In the genomic region with DNA sequence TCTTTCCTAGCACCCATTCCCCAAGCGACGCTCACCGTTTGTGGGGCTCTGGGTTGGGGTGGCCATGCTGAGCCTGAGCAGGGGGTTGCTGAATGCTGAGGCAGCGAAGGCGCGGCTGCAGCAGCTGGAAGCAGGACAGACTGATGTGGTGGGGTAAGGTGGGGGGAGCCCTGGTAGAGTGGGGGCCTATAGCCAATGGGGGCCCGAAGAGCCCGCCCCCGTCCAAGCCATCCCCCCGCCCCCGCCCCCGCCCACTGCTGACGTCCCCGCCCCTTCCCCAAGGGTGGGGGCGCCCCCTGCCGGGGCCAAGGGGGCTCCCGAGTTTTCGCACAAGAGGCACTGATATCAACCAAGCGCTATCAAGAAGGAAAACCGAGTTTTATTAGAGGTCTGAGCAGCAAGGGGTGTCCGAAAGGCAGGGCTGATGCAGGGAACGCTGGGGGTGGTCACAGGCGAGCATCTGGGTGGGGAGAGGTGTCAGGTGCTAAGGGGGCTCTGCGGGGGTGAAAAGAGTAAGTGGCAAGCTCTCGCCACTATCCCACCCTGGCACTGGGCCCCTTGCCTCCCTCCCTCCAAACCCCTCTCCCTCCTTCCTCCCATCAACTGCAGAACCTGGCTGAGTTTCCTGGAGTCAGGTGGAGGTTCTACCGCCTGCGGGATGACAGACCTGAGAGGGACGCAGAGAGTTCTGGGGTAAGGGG, we compare ENCODE assay signal across 8 mouse cellular contexts. TPM values are rescaled to one million over a fixed set of nuclear protein-coding genes. Genes with fewer than 3 reads are reported as not detected.
A peak's percentile ranks its signal among the peaks of the same experiment; 100 is the strongest.
DNase-seq lines count a peak whose midpoint lies in the region; ATAC-seq and TF ChIP-seq lines count a peak whose summit lies in the region.

TSS of gene Fxyd7 (minus strand) at position 147 of the 701 bp plus-strand sequence.

- peak within 1 kb of the TSS; percentile 15; the same call in 1 of the 2 replicates for H3K4me3 ChIP-seq in neural tube, embryonic 11.5 days (ENCODE audit: low read depth, low read length)
- H3K4me3 ChIP-seq in hindbrain, embryonic 14.5 days (replicated peaks; ENCODE audit: low read length): peak within 1 kb of the TSS; percentile 40
- no peak within 1 kb of the TSS for H3K4me3 ChIP-seq in liver, postnatal 0 days (ENCODE audit: low read depth, low read length)

- no peaks in the 10 kb centered on the region for H3K9me3 ChIP-seq in neural tube, embryonic 11.5 days (ENCODE audit: control insufficient read depth, low read length)
- H3K9me3 ChIP-seq in hindbrain, embryonic 14.5 days (ENCODE audit: control insufficient read depth, low read length): no peaks in the 10 kb centered on the region
- no peaks in the 10 kb centered on the region for H3K9me3 ChIP-seq in liver, postnatal 0 days (ENCODE audit: low read length)

- under 1% methylated on average over 24 of the region's 28 CpGs for WGBS in neural tube, embryonic 11.5 days
- 1% methylated on average over 27 of the region's 28 CpGs for WGBS in hindbrain, embryonic 14.5 days
- 12% methylated on average over 20 of the region's 28 CpGs for WGBS in liver, postnatal 0 days (ENCODE audit: insufficient replicate concordance)

- H3K4me1 ChIP-seq in neural tube, embryonic 11.5 days (ENCODE audit: control insufficient read depth, insufficient read depth, low read length): peaks cover 15% of the 10 kb centered on the region
- peaks cover 38% of the 10 kb centered on the region for H3K4me1 ChIP-seq in hindbrain, embryonic 14.5 days (replicated peaks; ENCODE audit: control insufficient read depth, insufficient read depth, low read length)
- peaks cover 9% of the 10 kb centered on the region for H3K4me1 ChIP-seq in liver, postnatal 0 days (ENCODE audit: insufficient read depth)

- no peaks in the 10 kb centered on the region for H3K36me3 ChIP-seq in neural tube, embryonic 11.5 days (ENCODE audit: control insufficient read depth, insufficient read depth, low read length)
- H3K36me3 ChIP-seq in hindbrain, embryonic 14.5 days (replicated peaks; ENCODE audit: control insufficient read depth, insufficient read depth): no peaks in the 10 kb centered on the region
- no peaks in the 10 kb centered on the region for H3K36me3 ChIP-seq in liver, postnatal 0 days (replicated peaks; ENCODE audit: insufficient read depth, low read length)

- no peak within 1 kb of the TSS for H3K9ac ChIP-seq in neural tube, embryonic 11.5 days (ENCODE audit: low read length)
- H3K9ac ChIP-seq in hindbrain, embryonic 14.5 days: peak within 1 kb of the TSS; percentile 62
- H3K9ac ChIP-seq in liver, postnatal 0 days (replicated peaks): no peak within 1 kb of the TSS

- ATAC-seq in cerebellum, adult (ENCODE audit: insufficient number of reproducible peaks, low FRiP score, low TSS enrichment): no peak
- no peak for ATAC-seq in neural tube, embryonic 11.5 days (ENCODE audit: insufficient read depth, low FRiP score, low TSS enrichment)
- ATAC-seq in hindbrain, embryonic 14.5 days (ENCODE audit: low FRiP score): 0 out of 2 replicates have a peak, but pooled peaks have one; percentile 21
- ATAC-seq in liver, postnatal 0 days: no peak

- TF ChIP-seq CTCF in liver, postnatal 0 days (IDR thresholded peaks at IDR 0.05; ENCODE audit: low read depth): no peak; the same call in 1 of the 2 replicates

- H3K27ac ChIP-seq in neural tube, embryonic 11.5 days (ENCODE audit: low read depth, low read length): no peak within 1 kb of the TSS
- H3K27ac ChIP-seq in hindbrain, embryonic 14.5 days: peak within 1 kb of the TSS; percentile 54; the same call in 1 of the 2 replicates
- H3K27ac ChIP-seq in liver, postnatal 0 days (ENCODE audit: low read depth): no peak within 1 kb of the TSS

- peak; percentile 75 for DNase-seq in cerebellum, adult 11-12 months
- DNase-seq in neural tube, embryonic 11.5 days (ENCODE audit: low spot score): no peak
- DNase-seq in neural tube, embryonic 10.5 days (ENCODE audit: extremely low spot score, low spot score): no peak
- no peak for DNase-seq in hindbrain, embryonic 14.5 days (ENCODE audit: low spot score)
- DNase-seq in liver, postnatal 0 days: no peak
- no peak for DNase-seq in Muller cell, postnatal 12 days (ENCODE audit: inconsistent ontology term)
- DNase-seq in ovary, postnatal 10 days (ENCODE audit: low spot score): no peak

- peak within 1 kb of the TSS; percentile 33 for H3K4me2 ChIP-seq in neural tube, embryonic 11.5 days (ENCODE audit: low read depth)
- H3K4me2 ChIP-seq in hindbrain, embryonic 14.5 days (replicated peaks): peak within 1 kb of the TSS; percentile 56
- 0 out of 2 replicates have a peak within 1 kb of the TSS, but pooled peaks have one; percentile 9 for H3K4me2 ChIP-seq in liver, postnatal 0 days (ENCODE audit: low read depth, low read length)

- peaks cover 48% of the 10 kb centered on the region for H3K27me3 ChIP-seq in neural tube, embryonic 11.5 days (ENCODE audit: control insufficient read depth, insufficient read depth, low read length)
- peaks cover 37% of the 10 kb centered on the region for H3K27me3 ChIP-seq in hindbrain, embryonic 14.5 days (ENCODE audit: control insufficient read depth, insufficient read depth, low read length)
- peaks cover 43% of the 10 kb centered on the region for H3K27me3 ChIP-seq in liver, postnatal 0 days (ENCODE audit: insufficient read depth, low read length)

- no peak for TF ChIP-seq EP300 in liver, postnatal 0 days (IDR thresholded peaks at IDR 0.05; ENCODE audit: low read depth)

RNA-seq across cellular contexts. Expression of gene Fxyd7, which starts in this region (rescaled TPM):
- 30.5 and 36.5 TPM in 2 replicates for polyA plus RNA-seq in neural tube, embryonic 11.5 days (2014; fragmentation: Nextera tagmentation; extraction: Ambion mirVana)
- 236 and 249 TPM in 2 replicates for polyA plus RNA-seq in hindbrain, embryonic 14.5 days (2014; fragmentation: Nextera tagmentation; extraction: Ambion mirVana)
- 0.16 TPM in 1 of 2 replicates, not detected in the other for polyA plus RNA-seq in liver, postnatal 0 days (2015; fragmentation: Nextera tagmentation; extraction: Ambion mirVana)

Comparison
In these comparisons a context has a peak if more than half of its experiments do, and no peak if none do; other contexts are left out.
1. RNA of gene Fxyd7 (polyA plus RNA-seq): 236 to 249 TPM in hindbrain, embryonic 14.5 days and 30.5 to 36.5 TPM in neural tube, embryonic 11.5 days; 0.16 TPM in liver, postnatal 0 days; every median in the first group is over 10 times any median in the second.
2. Peak in every context shown above with its lines, with median percentiles within 50 percentile points of each other: H3K4me2 ChIP-seq.